Mouse (Mus musculus) lung, adult 2 months (tissue): Measurements from ENCODE around the gene Tpk1.

ENCODE experiments used
- CTCF ChIP-seq: fragments of 200-500 bp; IDR thresholded peaks from 2 replicates; pipeline ENCODE4 v1.5.1; 2011; ENCODE audit warnings: mild to moderate bottlenecking, low read length, control low read depth; ENCODE audit not compliant: insufficient read depth
- POLR2A ChIP-seq: fragments of 200-500 bp; IDR thresholded peaks from 2 replicates; pipeline ENCODE4 v1.6.1; 2011; ENCODE audit warnings: low read depth, mild to moderate bottlenecking, control low read depth, low read length, borderline replicate concordance; ENCODE audit errors: extremely low read depth

DNA sequence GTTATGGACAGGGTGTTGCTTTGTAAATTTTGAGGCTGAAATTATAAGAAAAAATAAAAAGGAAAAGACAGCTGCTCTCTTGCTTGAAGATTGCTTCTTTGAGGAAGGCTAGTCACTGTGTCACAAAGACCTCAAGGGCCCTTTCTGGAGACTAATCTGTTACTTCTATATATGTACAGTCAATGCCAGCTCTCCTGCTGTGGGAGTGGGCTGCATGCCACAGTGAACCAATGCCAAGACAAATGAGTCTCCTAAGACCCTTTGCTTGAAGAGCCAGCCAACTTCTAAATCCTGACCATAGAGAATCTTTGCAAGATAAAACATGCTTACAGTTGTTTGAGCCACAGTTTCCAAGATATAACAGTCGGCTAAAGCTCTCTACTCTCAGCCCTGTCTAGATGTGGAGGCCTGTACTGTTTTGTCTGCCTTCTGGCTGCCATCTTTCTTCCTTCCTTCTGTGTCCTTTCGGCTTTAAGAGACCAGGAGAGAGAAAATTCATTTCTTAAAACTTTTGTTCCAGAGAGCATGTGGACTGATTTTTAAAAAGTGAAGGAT, 230.0 kb downstream of the Tpk1 start:
- no peak for TF ChIP-seq CTCF
- no peak for TF ChIP-seq POLR2A
